Mouse (Mus musculus) embryonic fibroblast, embryonic 13.5 days (primary cell): Measurements from ENCODE around the gene Dop1a.

Source experiments
- CTCF ChIP-seq: IDR thresholded peaks from 2 replicates; pipeline ENCODE4 v1.5.1; 2011; ENCODE audit warnings: mild to moderate bottlenecking, control low read depth, low read length, moderate library complexity, borderline replicate concordance; ENCODE audit not compliant: insufficient read depth
- POLR2A ChIP-seq: IDR thresholded peaks from 2 replicates; pipeline ENCODE4 v1.6.1; 2011; ENCODE audit warnings: low read depth, mild to moderate bottlenecking, control low read depth, low read length, moderate library complexity

DNA sequence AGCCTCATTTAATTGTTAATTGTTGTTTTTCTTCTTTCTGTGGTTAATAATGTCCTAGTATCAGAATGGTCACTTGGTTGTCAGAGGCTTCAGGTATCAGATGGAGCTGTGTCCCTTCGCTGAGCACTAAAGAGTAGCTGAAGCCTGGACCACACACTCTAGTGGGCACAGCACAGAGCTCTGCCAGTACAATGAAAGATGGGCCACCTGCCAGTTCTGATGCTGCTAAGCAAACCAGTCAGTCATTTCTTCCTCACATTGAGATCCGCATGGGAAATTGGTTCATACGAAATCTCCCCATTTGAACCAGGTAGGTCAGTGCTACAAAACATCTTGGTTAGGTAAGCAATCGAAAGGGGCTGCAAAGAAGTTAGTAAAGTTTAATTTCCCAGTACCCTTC lies 87.7 kb downstream of the Dop1a start:
- TF ChIP-seq CTCF (no peak), POLR2A (no peak)
